Mouse (Mus musculus): ENCODE data around the gene Zfp148.

DNA sequence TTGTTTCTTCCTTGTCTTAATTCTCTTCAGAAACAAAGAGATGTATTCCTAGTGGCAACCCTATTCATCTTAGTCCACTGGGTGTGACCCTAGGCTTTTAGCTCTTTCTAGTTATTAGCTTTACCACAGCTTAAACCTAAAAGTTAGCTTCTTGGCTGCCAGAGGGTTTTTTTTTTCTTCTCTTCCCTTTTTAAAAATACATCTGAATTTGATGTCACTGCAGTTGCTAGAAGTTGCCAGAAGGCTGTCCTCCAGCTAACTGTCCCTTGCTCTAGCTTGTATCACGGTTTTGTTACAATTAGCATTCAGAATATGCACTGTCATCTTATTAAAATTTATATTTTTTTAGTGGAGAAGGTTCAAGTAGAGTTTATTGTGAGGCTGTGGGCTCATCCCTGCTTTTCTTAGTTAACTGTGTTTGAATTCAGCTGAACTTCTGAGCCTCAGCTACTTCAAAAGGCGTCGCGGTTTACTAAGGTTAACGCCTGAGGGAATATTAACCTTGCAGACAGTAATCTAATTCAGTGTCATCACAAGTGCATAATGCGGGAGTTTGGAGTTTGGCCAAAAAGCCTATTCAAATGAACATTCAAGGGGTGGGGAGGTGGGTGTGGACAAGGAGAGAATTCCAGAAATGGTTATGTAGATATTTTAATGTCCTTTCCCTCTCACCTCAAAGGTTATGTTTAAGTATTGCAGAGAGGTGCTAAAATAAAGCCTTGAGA is 1.3 kb upstream of the Zfp148 start:
- TF ChIP-seq CTCF (IDR thresholded peaks at IDR 0.05 in 2 of 3, conservative IDR thresholded peaks at IDR 0.05 in 1 of 3; ENCODE audit: control insufficient read depth in 1 of 3, insufficient read depth in 1 of 3, low read depth in 2 of 3, low read length in 3 of 3, poor library complexity in 1 of 3, severe bottlenecking in 1 of 3) (no peak; a peak in 1 of 6 replicates), POLR2A (IDR thresholded peaks at IDR 0.05; ENCODE audit: control insufficient read depth in 1 of 2, insufficient read depth in 1 of 2, low read depth in 1 of 2, low read length in 2 of 2, poor library complexity in 1 of 2) (no peak), CHD2 (IDR thresholded peaks at IDR 0.05; ENCODE audit: low read length) (no peak), MAFK (IDR thresholded peaks at IDR 0.05; ENCODE audit: borderline replicate concordance, low read depth, low read length) (no peak)

Data from MEL (cell line).